Mouse (Mus musculus): ENCODE data around the gene Ddx56. TPM values are rescaled to one million over a fixed set of nuclear protein-coding genes. Genes with fewer than 3 reads are reported as not detected.
A peak's percentile ranks its signal among the peaks of the same experiment; 100 is the strongest.

The Ddx56 gene
- total and polyA plus RNA-seq, 3 experiments, result 163 to 274 (median 200) TPM

- Histone ChIP-seq H3K27me3 (replicated peaks) (no peaks in the 10 kb centered on the region), H3K4me1 (ENCODE audit: control insufficient read depth in 1 of 2, insufficient read depth in 2 of 2) (peaks cover 3 to 20% of the 10 kb centered on the region in 2 experiments), H3K27ac (ENCODE audit: insufficient read depth, low read depth) (no peak overlapping the region), H3K4me3 (replicated peaks in 1 of 3; ENCODE audit: low read depth in 2 of 3, low read length in 2 of 3, poor library complexity in 1 of 3) (peak overlapping the region; percentile 69 to 100 (median 98)), H3K36me3 (replicated peaks in 1 of 2; ENCODE audit: control insufficient read depth in 1 of 2, insufficient read depth in 1 of 2, low read length in 1 of 2) (peaks cover 16 to 35% of the 10 kb centered on the region in 2 experiments), H3K9me3 (replicated peaks; ENCODE audit: low read length) (no peaks in the 10 kb centered on the region), H3K4me2 (ENCODE audit: insufficient read depth, low read depth, poor library complexity, severe bottlenecking) (peak overlapping the region; percentile 70), H3K9ac (ENCODE audit: insufficient read depth, low read depth) (peak overlapping the region; percentile 92), H3K79me2 (replicated peaks; ENCODE audit: control insufficient read depth, extremely low read depth, insufficient read depth, poor library complexity, severe bottlenecking) (peaks cover 16% of the 10 kb centered on the region; the same call in 1 of the 2 replicates)
- dilution Hi-C loops (cut with MboI; ENCODE audit: extremely low pct_ligation_motif_present, extremely low pct_unique_long_range_greater_than_20kb, low sequenced_read_pairs), result no loop called here
- TF ChIP-seq GABPA (IDR thresholded peaks at IDR 0.05; ENCODE audit: insufficient replicate concordance, low read depth, low read length) (no peak), MEF2A (IDR thresholded peaks at IDR 0.05; ENCODE audit: borderline replicate concordance, low read depth, low read length) (no peak), TBP (conservative IDR thresholded peaks at IDR 0.05; ENCODE audit: low read depth, low read length) (no peak), JUN (IDR thresholded peaks at IDR 0.05; ENCODE audit: insufficient read depth, low read depth, low read length) (no peak), SIN3A (IDR thresholded peaks at IDR 0.05; ENCODE audit: low read length) (no peak), IRF4 (IDR thresholded peaks at IDR 0.05; ENCODE audit: low read depth, low read length) (no peak), TCF12 (IDR thresholded peaks at IDR 0.05; ENCODE audit: low read depth, low read length) (no peak), MXI1 (IDR thresholded peaks at IDR 0.05; ENCODE audit: low read depth, low read length) (no peak), BHLHE40 (IDR thresholded peaks at IDR 0.05; ENCODE audit: low read depth, low read length) (no peak), PAX5 (IDR thresholded peaks at IDR 0.05; ENCODE audit: low read length) (no peak), USF2 (conservative IDR thresholded peaks at IDR 0.05; ENCODE audit: low read depth, low read length) (no peak), ZC3H11A (IDR thresholded peaks at IDR 0.05; ENCODE audit: low read depth, low read length) (no peak), MAX (IDR thresholded peaks at IDR 0.05; ENCODE audit: low read length) (no peak)
- DNase-seq (ENCODE audit: extremely low read depth), result no peak
- in situ Hi-C loops (cut with MboI; ENCODE audit: low pct_ligation_motif_present, low pct_unique_long_range_greater_than_20kb, low sequenced_read_pairs), result no loop called here
Measured at GRCm38 (mm10) chr11:6273607-6274006, 6.0 kb upstream of the Ddx56 start.

DNA sequence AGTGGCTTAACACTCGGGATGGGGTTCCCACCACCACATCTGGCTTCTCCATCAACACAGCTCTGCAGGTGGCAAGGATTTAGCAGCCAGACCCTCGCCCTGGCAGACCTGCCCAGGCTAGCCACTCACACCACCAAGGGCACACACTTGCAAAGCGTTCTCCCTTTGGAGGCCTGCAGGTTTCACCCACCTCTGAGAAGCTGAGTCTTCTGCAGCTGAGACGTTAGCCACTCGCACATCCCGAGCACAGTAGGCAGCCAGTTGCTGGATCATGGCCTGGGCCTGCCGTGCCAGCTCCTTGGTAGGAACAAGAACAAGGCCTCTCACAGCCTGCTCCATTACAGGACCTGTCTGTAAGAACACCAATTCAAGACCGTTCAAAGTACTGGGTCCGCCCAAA, 951 bp downstream of the Ddx56 start:
- no peak for DNase-seq (ENCODE audit: extremely low read depth)
- Histone ChIP-seq H3K9ac (ENCODE audit: insufficient read depth, low read depth) (peak overlapping the region; percentile 92), H3K27me3 (replicated peaks) (no peaks in the 10 kb centered on the region), H3K4me3 (replicated peaks in 1 of 3; ENCODE audit: low read depth in 2 of 3, low read length in 2 of 3, poor library complexity in 1 of 3) (peak overlapping the region; percentile 79 to 96 (median 95)), H3K4me1 (ENCODE audit: control insufficient read depth in 1 of 2, insufficient read depth in 2 of 2) (peaks cover 3 to 34% of the 10 kb centered on the region in 2 experiments; a peak in 3 of 4 replicates), H3K79me2 (replicated peaks; ENCODE audit: control insufficient read depth, extremely low read depth, insufficient read depth, poor library complexity, severe bottlenecking) (peaks cover 18% of the 10 kb centered on the region), H3K9me3 (replicated peaks; ENCODE audit: low read length) (no peaks in the 10 kb centered on the region), H3K36me3 (replicated peaks in 1 of 2; ENCODE audit: control insufficient read depth in 1 of 2, insufficient read depth in 1 of 2, low read length in 1 of 2) (peaks cover 46 to 69% of the 10 kb centered on the region in 2 experiments), H3K27ac (ENCODE audit: insufficient read depth, low read depth) (no peak overlapping the region), H3K4me2 (ENCODE audit: insufficient read depth, low read depth, poor library complexity, severe bottlenecking) (peak overlapping the region; percentile 64)
- dilution Hi-C loops (cut with MboI; ENCODE audit: extremely low pct_ligation_motif_present, extremely low pct_unique_long_range_greater_than_20kb, low sequenced_read_pairs) (no loop called here), in situ Hi-C loops (cut with MboI; ENCODE audit: low pct_ligation_motif_present, low pct_unique_long_range_greater_than_20kb, low sequenced_read_pairs) (loop anchor here (5.0 to 10.0 kb wide), 3 partner anchors 34 to 269 kb away; partner anchors contain the start of gene Npc1l1)
- TF ChIP-seq KAT2A (IDR thresholded peaks at IDR 0.05; ENCODE audit: insufficient replicate concordance, low read length), result no peak

Measured in CH12.LX (cell line).